ENCODE assay signal across 28 mouse cellular contexts in genomic region chr13:6189133-6189532, GRCm38 (mm10).
A peak's percentile ranks its signal among the peaks of the same experiment; 100 is the strongest.
DNase-seq lines count a peak whose midpoint lies in the region; ATAC-seq and TF ChIP-seq lines count a peak whose summit lies in the region.
"Had no signal": no experiment of that assay in that cellular context is flagged by ENCODE, and none has a peak within 500 bp of the region (broad histone marks: within the 10 kb centered on the region; RNA-seq: fewer than 3 reads in every experiment).

No protein-coding gene starts in this region.

- H3K36me3 ChIP-seq in stomach, embryonic 15.5 days = no peaks in the 10 kb centered on the region
- no peaks in the 10 kb centered on the region for H3K36me3 ChIP-seq in stomach, postnatal 0 days (ENCODE audit: control insufficient read depth, insufficient read depth, low read length)
- H3K36me3 ChIP-seq: embryonic facial prominence, embryonic 10.5 days; embryonic facial prominence, embryonic 15.5 days; heart, embryonic 12.5 days; midbrain, embryonic 15.5 days; neural tube, embryonic 12.5 days had no signal

- no peaks in the 10 kb centered on the region for H3K9me3 ChIP-seq in stomach, embryonic 15.5 days
- no peaks in the 10 kb centered on the region for H3K9me3 ChIP-seq in stomach, postnatal 0 days (ENCODE audit: control insufficient read depth, low read length)
- H3K9me3 ChIP-seq: embryonic facial prominence, embryonic 10.5 days; embryonic facial prominence, embryonic 15.5 days; heart, embryonic 12.5 days; megakaryocyte, embryonic 14.5 days; midbrain, embryonic 15.5 days; neural tube, embryonic 12.5 days had no signal

- no peak for TF ChIP-seq CTCF in gastrocnemius, adult 2 months (IDR thresholded peaks at IDR 0.05)
- TF ChIP-seq CTCF in left cerebral cortex, adult 2 months (IDR thresholded peaks at IDR 0.05) = no peak
- no peak for TF ChIP-seq CTCF in stomach, postnatal 0 days (IDR thresholded peaks at IDR 0.05; ENCODE audit: low read depth)

- no peaks in the 10 kb centered on the region for H3K27me3 ChIP-seq in stomach, embryonic 15.5 days (replicated peaks)
- H3K27me3 ChIP-seq in stomach, postnatal 0 days (ENCODE audit: control insufficient read depth, insufficient read depth, low read length) = no peaks in the 10 kb centered on the region
- H3K27me3 ChIP-seq: embryonic facial prominence, embryonic 15.5 days; heart, embryonic 12.5 days; megakaryocyte, embryonic 14.5 days; midbrain, embryonic 15.5 days; neural tube, embryonic 12.5 days had no signal

- H3K4me3 ChIP-seq in gastrocnemius, adult 2 months = no peak overlapping the region
- H3K4me3 ChIP-seq in left cerebral cortex, adult 2 months = no peak overlapping the region
- no peak overlapping the region for H3K4me3 ChIP-seq in stomach, embryonic 15.5 days (replicated peaks)
- no peak overlapping the region for H3K4me3 ChIP-seq in stomach, postnatal 0 days (ENCODE audit: low read depth, low read length)
- H3K4me3 ChIP-seq: embryonic facial prominence, embryonic 10.5 days; embryonic facial prominence, embryonic 15.5 days; heart, adult 2 months; heart, embryonic 12.5 days; megakaryocyte, embryonic 14.5 days; midbrain, embryonic 15.5 days; myocyte; neural tube, embryonic 12.5 days had no signal

- H3K4me1 ChIP-seq in stomach, embryonic 15.5 days = no peaks in the 10 kb centered on the region
- H3K4me1 ChIP-seq in stomach, postnatal 0 days (replicated peaks; ENCODE audit: control insufficient read depth, insufficient read depth) = 0 out of 2 replicates have a peak, but pooled peaks cover 5% of the 10 kb centered on the region
- H3K4me1 ChIP-seq: neural tube, embryonic 12.5 days had no signal

- TF ChIP-seq EP300 in stomach, postnatal 0 days (optimal IDR thresholded peaks at IDR 0.05) = no peak

- 55% methylated on average over 3 of the region's 3 CpGs for WGBS in stomach, embryonic 15.5 days
- 43% methylated on average over 3 of the region's 3 CpGs for WGBS in stomach, postnatal 0 days

- no peak for ATAC-seq in stomach, embryonic 15.5 days (ENCODE audit: insufficient read depth, low FRiP score, low read depth)
- ATAC-seq in stomach, postnatal 0 days (ENCODE audit: low FRiP score, low TSS enrichment) = no peak
- ATAC-seq in monocyte, adult 5-6 weeks (replicated peaks; ENCODE audit: insufficient number of reproducible peaks, low FRiP score, low TSS enrichment, poor library complexity, severe bottlenecking) = no peak
- ATAC-seq: midbrain, embryonic 15.5 days had no signal

- no peak for DNase-seq in gastrocnemius, adult 2 months
- DNase-seq in gastrocnemius, postnatal 36 days = no peak
- no peak for DNase-seq in left cerebral cortex, adult 2 months (ENCODE audit: extremely low spot score in 1 of 2, low spot score in 2 of 2)
- DNase-seq in left cerebral cortex, adult 11 months (ENCODE audit: low spot score) = no peak
- DNase-seq in stomach, postnatal 0 days (ENCODE audit: low spot score) = no peak
- DNase-seq: adrenal gland, adult 2 months; adrenal gland, postnatal 36 days; B cell, adult 2 months; cerebellum, adult 8-10 months; cerebellum, postnatal 25 days; heart, adult 2 months; heart, postnatal 4 days; kidney, postnatal 36 days; layer of hippocampus, postnatal 36 days; liver; right cerebral cortex, adult 18-20 months; spleen, adult 18-20 months; thymus, postnatal 4 days had no signal

- peak overlapping the region; percentile 58 for H3K27ac ChIP-seq in gastrocnemius, adult 2 months
- peak overlapping the region; percentile 64 for H3K27ac ChIP-seq in left cerebral cortex, adult 2 months
- H3K27ac ChIP-seq in stomach, embryonic 15.5 days = peak overlapping the region; percentile 1; the same call in 1 of the 2 replicates
- no peak overlapping the region for H3K27ac ChIP-seq in stomach, postnatal 0 days (replicated peaks)
- H3K27ac ChIP-seq: embryonic facial prominence, embryonic 10.5 days; embryonic facial prominence, embryonic 15.5 days; heart, adult 2 months; liver, embryonic 14.5 days; neural tube, embryonic 12.5 days had no signal

- H3K9ac ChIP-seq in stomach, embryonic 15.5 days = no peak overlapping the region
- H3K9ac ChIP-seq in stomach, postnatal 0 days (ENCODE audit: low read length) = no peak overlapping the region
- H3K9ac ChIP-seq: embryonic facial prominence, embryonic 15.5 days; heart, embryonic 12.5 days; liver, embryonic 14.5 days; midbrain, embryonic 15.5 days; neural tube, embryonic 12.5 days had no signal

- no peak overlapping the region for H3K4me2 ChIP-seq in stomach, embryonic 15.5 days
- H3K4me2 ChIP-seq in stomach, postnatal 0 days (replicated peaks; ENCODE audit: low read depth) = no peak overlapping the region
- H3K4me2 ChIP-seq: embryonic facial prominence, embryonic 15.5 days; heart, embryonic 12.5 days; midbrain, embryonic 15.5 days; neural tube, embryonic 12.5 days had no signal

- intact Hi-C loops in gastrocnemius, adult 2 months (cut with DNase I) = loop anchor here (10.0 kb wide), 1 partner anchor 744 kb away; no protein-coding TSS in a partner anchor
- intact Hi-C loops in gastrocnemius, postnatal 36 days (cut with DNase I) = no loop called here
- intact Hi-C loops in left cerebral cortex, adult 2 months (cut with DNase I) = no loop called here
